Mouse (Mus musculus) frontal cortex, postnatal 36 days (tissue): ENCODE results near the gene Atic.

ENCODE experiments used
- DNase-seq, 2 experiments: peaks; one replicate each; pipeline ENCODE4 v3.0.0; 2022; ENCODE audit warnings: low spot score in 2 of 2

Gene Atic

DNA sequence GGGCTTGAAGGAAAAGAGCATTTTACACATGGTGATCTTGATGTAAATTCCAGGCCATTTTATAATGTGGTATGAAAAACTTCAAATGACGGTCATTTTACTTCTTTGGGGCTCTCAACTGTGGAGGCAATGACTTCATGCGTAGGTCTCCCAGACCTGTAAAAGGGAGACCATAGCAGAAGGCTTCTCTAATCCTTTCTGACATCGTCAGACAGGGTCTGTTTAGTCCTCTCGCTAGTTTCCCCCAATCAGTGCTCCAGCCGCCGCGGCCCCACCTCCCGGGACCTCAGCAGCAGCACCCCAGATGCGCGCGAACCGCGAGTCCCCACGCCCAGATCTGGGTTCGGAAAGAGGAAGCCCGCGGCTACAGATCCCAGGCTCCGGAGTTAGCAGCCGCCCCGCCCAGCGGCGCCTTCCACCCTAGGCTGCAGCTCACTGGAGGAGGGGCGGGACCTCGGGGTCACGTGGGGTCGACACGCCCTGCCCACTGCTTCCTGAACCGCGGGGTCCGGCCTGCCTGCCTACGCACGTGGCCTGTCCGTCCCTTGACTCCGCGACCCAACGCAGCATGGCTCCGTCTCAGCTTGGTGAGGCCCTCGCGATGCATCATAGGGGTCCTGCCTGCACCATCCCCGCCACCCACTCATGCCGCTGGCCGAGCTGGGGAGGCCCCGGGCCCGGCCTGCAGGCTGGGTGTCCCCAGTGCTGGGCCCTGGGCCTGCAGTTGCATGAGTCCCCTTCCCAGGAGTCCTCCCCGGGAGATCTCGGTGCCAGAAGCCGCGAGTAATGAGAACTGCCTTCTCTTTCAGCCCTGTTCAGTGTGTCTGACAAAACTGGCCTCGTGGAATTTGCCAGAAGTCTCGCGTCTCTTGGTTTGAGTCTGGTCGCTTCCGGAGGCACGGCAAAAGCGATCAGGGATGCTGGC, at the start of gene Atic:
TSS of gene Atic (plus strand) at position 463 of the 925 bp plus-strand sequence.
- DNase-seq = peak; percentile 80 to 81

DNA sequence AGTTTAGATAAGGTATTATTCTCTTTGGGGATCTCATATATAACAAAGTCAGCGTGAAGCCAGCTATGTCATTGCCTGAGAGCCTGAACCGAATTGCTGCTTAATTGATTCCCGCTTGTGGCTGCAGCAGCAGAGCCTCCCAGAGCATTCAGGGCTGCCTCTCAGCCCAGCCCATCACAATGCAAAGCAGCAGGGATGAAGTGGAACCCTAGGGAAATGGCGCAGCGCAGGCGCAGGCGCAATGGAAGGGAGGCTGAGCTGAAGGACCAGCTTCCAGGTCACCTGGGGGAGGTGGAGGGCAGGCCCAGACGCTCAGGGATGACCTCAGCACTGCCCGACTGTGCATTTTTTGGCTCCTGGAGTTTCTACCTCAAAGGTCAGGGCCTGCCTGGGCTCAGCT, 49.7 kb upstream of the Atic start:
- DNase-seq = no peak

DNA sequence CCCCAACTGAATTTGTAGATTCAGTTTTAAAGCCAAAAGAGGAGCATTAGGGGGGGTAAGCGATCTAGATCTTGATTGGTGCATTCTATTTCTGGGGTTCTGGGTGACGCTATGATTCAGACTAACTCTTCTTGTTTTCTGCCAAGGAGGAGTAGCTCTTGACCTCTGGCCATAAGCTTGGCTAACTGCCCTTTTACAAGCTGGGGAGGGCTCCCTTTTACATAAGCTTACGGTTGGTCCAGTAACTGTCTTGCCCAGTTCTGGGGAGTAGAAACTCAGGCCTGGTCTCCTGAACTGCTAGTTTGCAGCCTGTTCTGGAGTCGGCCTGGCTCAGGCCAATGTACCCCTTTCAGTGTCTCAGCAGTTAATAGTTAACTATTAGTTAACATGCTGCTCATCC, 41.9 kb upstream of the Atic start:
- DNase-seq = no peak

DNA sequence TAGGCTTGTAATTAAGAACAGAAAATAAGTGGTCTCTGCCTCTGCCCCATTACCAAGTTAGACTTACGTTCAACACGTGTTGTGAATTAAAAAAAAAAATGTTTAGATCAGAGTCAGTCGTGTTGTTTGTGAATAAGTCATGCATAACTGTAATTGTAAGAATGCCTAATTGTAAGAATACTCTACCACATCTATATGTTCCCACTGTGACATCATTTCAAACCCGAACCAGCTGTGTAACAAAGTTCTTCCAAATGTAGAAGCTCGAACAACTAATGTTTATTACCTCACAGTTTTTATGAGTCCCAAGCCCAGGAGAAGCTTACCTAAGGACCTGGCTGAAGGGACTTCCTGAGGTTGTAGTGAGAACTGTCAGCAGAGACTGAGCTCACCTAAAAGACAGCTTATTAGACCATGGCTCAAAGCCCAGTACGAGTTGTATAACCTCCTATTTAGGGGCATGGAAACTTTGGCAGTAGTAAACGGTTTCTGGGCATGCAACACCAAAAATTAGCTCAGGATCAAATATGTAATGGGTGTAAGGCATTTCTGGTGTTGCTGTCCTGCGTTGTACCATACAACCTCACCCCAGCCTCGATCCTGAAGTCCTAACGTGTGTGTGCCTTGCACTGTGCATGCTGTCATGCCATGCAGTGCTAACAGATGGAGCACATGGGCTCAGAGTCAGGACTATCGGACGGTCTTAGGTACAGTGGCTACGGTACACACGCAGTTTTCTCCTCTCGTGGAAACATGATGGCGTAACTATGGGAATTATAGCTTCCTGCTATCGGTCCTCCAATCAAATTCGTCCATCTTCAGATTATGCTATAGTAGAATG, 27.9 kb upstream of the Atic start:
- no peak for DNase-seq

DNA sequence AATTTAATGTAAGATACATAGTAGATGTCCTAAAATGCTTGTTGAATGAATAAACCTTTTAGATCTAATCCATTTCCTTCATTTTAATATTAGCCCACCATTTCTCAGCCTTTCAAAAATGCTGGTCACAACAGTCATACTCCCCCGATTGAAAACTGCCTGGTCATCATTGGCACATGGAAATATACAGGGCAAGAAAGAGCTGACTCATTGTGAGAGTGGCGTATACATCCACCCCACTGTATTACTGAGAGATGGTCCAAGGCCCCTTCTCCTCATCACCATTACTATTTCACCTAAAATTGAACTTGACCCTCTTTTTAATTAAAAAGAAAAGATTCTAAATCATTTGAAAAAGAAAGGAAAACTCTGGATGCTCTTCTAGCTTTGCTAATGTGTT, 26.2 kb upstream of the Atic start:
- no peak for DNase-seq

DNA sequence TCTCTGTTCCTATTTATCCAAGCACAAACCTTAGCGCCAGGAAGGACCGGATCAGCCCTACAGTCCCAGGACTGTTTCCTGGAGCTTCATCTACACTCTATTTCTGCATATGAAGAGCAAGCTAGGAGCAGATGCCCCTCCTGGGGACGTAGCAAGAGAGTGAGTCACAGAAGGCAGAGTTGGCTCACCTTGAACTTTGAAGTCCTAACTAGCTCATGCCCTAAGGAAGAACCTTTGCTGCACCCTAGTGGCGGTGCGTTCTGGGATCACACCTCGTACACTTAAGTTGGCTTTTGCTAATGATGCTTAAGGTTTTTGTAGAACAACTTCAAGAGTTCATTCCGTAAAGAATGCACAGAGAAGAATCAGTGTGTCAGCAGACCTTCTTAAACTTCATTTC, 25.3 kb upstream of the Atic start:
- DNase-seq = peak; percentile 13 to 38

DNA sequence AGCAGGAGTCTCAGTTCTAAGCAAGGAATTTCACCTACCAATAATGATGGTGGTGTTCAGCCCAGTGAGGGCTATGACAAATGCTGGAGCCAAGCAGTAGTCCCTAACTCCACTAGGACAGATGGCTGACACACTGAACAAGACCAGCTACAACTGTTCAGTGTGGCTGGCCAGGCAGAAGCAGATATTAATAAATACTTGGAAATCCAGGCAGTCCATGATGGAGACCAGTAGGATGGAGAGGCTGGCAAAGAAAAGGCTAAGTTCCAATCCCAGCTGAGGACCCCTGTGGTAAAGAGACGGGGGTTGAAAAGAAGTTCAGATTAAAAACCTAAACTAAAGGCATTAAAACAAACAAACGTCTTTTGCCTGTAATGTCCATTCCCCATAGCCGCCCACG, 17.3 kb upstream of the Atic start:
- no peak for DNase-seq

DNA sequence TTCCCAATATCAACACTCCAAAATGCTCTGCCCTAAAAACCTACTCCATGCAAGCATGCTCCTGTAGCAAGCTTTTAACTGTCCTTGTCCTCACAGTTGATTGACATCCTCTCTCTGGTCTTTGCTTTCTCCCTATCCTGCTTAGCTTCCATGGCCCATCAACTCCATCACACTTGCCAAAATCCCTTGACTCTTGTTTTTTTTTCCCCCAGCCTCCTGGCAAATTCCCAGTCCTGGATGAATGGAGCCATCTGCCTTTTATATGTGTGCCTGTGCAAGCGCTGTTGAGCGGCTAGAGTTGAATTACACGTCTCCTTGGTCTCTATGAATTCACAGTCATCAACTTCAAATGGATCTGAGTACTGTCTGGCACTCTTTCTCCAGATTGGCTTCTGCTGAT, 16.5 kb upstream of the Atic start:
- DNase-seq = no peak

DNA sequence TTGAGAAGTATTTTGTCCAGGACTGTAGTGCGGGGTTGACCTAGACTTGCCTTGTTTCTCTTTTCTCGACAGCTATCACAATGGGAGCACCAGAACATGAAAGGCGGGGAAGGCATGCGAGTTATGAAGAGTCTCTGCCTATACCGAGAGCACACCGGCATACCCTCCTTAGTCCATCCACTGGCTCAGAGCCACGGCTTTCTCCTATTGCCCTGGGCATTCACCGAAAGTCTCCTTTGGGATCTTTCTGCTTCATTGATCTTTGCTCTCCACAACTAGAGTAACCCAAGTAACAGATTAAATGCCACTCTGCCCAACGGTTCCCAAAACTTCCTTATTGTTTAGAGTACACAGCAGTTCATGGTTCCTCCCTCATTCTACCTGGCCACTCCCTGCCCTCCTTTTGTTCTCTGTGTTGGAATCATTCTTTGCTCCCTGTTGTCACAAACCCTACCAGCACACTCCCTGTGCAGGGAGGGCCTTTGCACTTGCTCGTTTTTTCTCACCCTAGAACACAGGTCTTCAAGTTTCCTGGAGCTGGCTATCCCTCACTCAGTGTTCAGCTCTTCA, 6.2 kb upstream of the Atic start:
- DNase-seq = no peak

DNA sequence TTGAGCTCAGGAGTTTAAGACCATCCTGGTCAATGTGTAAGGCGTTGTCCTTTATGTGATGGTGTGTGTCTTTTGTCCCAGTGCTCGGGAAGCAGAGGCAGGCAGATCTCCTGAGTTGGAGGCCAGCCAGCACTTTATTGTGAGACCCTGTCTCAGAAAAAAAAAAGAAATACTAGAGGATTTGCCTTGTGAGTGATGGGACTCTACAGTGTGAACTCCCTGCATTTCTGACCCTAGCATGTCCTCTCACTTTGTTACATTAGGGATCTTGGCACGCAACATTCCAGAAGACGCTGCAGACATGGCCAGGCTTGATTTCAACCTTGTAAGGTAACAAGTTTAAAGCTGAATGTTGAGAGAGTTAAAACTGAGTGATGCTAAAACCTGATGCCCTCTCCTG, 3.7 kb downstream of the Atic start:
- DNase-seq = no peak

DNA sequence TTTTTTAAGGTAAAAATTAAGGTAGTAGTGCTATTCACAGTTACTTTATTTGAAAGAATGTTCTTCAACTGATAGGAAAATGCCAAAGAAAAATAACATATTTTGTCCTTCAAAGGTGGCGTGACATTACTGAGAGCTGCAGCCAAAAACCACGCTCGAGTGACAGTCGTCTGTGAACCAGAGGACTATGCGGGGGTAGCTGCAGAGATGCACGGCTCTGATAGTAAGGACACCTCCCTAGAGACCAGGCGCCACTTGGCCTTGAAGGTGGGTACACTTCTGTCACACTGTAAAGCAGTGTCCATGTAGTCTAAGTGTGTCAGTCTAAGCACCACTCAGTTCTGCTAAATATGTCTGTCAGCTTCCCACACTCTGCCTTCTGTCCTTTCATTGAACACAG, 7.3 kb downstream of the Atic start:
- DNase-seq = no peak

DNA sequence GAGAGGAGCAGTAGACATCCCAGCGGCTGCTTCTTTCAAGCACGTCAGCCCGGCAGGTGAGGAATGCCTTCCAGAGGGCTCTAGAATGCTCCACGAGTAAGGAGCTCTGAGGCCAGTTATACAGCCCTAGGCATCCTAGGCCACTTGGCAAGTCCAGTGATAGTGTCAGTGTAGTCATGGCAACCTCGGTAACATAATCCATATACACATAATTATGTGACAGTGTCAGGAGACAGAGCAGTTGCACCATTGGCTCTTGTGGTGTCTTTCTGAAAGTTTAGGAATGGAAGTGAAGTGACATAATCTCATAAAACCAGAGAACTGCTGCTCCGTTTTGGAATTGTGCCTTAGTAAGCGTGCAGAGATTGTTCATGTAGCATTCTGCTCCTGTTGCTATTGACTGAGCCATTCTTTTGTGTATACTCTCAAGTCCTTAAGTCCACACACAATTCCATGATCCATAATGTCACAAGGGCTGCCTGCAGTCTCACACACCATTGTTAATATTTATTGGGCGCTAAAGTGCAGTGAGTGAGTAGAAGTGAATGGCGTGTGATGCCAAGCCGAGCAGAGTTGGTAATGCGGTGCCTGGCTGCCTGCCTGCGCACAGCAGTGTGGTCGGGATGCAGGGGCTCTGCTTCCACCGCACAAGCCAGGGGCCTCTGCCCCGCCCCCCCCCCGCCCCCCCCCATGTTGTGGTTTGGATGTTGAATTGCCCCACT, 11.1 kb downstream of the Atic start:
- DNase-seq = no peak

DNA sequence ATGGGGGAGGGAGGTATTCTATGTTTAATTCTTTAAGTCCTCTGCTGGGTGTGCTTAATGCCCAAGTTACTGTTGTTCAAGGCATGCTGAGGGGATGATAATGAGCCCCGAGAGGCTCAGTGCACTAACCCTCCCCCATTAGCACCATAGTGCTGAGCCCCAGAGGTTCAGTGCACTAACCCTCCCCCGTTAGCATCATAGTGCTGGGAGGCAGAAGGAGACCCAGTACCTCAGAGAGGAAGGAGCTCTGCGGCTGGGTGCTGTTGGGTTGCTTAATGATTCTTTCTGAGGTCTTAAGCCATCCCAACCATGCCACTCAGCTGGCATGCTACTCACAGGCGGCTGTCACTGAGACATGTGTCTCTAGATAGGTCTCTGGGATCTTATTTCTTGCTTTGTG, 13.2 kb downstream of the Atic start:
- DNase-seq = no peak

DNA sequence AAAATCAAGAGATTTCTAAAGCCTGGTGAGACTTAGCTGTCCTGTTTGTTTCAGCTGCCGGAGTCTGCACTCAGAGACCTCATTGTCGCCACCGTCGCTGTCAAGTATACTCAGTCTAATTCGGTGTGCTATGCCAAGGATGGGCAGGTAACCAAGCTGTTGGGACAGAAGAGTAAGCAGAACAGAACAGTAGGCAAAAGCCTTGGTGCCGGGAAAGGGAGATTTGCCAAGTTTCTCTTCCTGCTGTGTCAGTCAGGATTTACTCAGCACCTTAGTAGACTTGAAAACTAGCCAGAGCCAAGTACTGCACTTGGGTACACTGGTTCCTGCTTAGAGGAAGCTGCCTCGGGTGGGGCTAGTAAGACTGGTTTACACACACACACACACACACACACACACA, 19.0 kb downstream of the Atic start:
- DNase-seq = no peak

DNA sequence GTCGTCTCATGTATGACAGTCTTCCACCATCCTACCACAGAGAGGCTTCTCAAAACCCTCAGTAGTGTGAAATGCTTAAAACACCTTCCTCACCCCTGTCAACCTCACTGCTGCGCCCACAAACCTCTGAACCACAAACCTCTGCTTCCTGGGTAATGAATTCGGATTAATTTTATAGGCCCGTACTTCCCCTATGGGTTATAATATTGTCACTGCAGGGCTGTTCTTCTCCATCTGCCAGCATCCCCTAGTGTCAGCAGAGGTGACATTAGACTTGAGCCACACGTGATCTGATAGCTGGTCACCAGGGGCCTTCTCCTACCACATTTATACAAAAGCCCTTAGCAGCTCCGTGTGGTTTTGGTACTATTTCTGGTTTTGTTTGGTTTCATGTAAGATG, 19.9 kb downstream of the Atic start:
- no peak for DNase-seq

DNA sequence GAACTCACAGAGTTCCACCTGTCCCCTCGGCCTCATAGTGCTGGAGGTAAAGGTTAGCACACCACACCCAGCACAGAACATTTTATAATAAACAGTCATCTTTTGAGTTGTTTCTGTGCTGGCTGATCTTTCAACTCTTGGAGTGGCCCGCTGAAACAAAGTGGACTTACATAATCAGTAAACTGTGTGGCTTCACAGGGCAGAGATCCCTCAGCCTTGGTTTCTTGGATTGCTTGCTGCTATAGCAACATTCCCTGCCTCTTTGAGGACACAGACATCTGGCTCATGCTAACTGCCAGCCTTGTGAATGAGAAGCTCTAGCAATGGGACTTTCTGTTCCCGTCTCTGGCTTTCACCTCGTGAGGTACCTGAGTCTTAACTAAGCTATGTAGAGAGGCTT, 22.6 kb downstream of the Atic start:
- no peak for DNase-seq

DNA sequence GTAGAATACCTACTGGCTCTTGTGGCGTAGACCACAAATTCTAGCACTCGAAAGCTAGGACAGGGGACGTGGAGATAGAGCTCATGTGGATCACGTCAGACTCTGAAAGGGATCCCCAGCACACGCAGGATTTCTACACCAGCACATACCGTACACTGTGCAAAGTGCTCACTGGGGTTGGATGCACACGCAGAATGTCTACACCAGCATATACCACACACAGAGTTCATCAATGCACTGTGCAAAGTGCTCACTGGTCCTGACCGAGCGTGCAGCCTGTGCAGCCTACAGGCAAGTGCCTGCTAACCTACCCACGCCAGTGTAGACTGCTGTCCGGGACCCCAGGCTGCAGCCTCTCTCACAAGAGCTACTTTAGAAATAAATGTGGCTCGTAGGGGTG, 23.5 kb downstream of the Atic start:
- DNase-seq = no peak

DNA sequence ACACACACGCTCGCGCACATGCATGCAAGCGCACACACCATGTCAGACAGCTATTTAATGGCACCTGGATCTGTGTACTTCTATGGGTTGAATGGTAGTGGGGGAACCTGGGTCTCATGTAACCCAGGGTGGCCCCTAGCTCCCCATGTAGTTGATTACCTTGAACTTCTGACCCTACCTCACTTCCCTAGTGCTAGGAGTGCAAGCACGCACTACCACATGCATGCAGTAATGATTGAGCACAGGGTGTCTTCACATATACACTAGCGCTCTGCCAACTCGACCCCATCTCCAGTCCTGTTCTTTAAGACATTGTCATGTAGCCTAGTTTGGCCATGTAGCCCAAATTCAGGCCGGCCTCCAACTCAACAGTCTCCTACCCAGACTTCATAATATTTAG, 26.4 kb downstream of the Atic start:
- no peak for DNase-seq

DNA sequence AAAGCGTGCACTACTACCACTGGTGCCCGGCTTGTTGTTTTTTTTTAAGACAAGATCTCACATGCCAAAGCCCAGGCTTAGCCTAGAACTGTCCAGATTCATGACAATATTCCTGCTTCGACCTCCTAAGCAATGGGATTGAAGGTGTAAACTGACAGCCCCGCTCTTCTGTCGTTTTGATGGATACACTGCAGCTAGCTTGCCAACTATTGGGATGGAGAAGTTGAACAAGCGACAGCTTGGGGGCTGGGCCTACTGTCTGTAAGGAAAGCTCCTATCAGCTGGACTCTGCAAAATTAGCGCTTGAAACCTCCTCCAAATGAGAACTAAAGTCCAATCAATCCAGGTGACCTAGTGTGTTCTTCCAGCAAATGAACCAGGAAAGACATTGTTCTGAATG, 26.9 kb downstream of the Atic start:
- no peak for DNase-seq

DNA sequence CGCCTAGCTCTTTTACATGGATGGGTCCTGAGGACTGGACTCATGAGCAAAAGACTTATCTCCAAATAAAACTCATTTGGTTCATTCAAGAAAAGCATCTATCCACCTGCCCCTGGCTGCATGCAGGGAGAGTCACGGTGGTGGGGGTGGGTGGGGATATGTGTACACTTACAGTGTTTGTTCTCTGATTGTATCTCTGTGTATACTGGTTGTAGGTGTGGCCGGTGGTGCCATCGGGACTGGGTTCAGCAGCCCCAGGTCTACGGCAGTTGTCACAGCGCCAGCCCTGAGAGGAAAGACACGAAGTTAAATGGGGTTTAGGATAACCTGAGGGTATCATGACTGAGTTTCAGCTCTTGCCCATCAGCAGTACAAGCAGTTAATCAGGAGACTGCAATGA, 29.7 kb downstream of the Atic start:
- no peak for DNase-seq

DNA sequence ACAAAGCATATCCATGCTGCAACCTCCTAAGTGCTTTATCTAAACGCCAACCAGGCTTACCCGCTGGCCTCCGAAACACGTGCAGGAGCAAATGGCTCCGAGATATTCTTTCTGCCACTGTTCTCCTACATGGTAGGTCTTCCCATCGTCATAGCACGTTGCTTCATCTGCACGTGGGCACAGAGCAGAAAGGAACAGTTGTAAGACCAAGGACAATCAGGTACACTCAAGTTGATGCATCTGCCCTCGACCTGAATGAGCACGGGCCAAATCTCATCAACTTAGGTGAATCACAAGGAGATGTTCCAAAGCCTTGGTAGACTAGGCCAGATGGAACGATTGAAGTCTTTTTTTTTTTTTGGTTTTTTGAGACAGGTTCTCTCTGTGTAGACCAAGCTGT, 33.1 kb downstream of the Atic start:
- no peak for DNase-seq

DNA sequence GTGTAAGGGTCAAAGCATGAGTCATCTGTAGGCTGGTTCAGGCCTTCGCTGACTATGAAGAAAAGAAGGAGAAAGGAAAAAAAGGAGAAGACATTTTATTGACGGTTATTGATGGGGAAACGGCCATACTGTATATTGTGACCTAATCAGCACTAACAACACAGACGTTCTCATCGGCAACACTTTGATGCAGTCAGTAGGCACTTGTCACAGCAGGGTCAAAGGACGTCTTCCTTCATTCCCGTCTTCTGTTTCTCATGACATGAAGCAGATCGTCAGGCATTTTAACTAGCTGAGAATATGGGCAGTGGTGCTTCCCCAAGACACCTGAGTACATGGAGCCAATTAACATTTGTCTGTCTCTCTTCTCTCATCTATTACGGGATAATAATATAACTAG, 36.2 kb downstream of the Atic start:
- DNase-seq = no peak
